Mouse (Mus musculus) lung, embryonic 16.5 days (tissue): ENCODE data around the gene Tex47. TPM values are rescaled to one million over a fixed set of nuclear protein-coding genes. Genes with fewer than 3 reads are reported as not detected.

Experiments used
- ATAC-seq: fragments of 200-750 bp; cut with Nextera tagmentation; 2 replicates; pipeline ENCODE4 v1.8.0; 2017; ENCODE audit warnings: low read depth, mild to moderate bottlenecking, moderate library complexity
- H3K27ac ChIP-seq: fragments of 300-500 bp; sonication (generic); 2 replicates; pipeline ENCODE4 v1.5.1; 2014; ENCODE audit warnings: mild to moderate bottlenecking, control low read depth, low read length
- H3K27me3 ChIP-seq: fragments of 300-500 bp; sonication (generic); 2 replicates; pipeline ENCODE4 v1.6.1; 2014; ENCODE audit warnings: low read depth, low read length, mixed read lengths; ENCODE audit not compliant: control insufficient read depth, insufficient read depth
- H3K36me3 ChIP-seq: fragments of 300-500 bp; sonication (generic); 2 replicates; pipeline ENCODE4 v1.6.1; 2014; ENCODE audit warnings: low read length; ENCODE audit not compliant: control insufficient read depth, insufficient read depth
- H3K4me1 ChIP-seq: fragments of 300-500 bp; sonication (generic); replicated peaks from 2 replicates; pipeline ENCODE4 v1.6.1; 2014; ENCODE audit warnings: low read length, mixed read lengths; ENCODE audit not compliant: control insufficient read depth, insufficient read depth
- H3K4me2 ChIP-seq: fragments of 300-500 bp; sonication (generic); 2 replicates; pipeline ENCODE4 v1.6.1; 2014; ENCODE audit warnings: low read depth, low read length, control low read depth
- H3K4me3 ChIP-seq: fragments of 300-500 bp; sonication (generic); 2 replicates; pipeline ENCODE4 v1.5.1; 2014; ENCODE audit warnings: mild to moderate bottlenecking, low read length, control low read depth
- H3K9ac ChIP-seq: fragments of 300-500 bp; sonication (generic); 2 replicates; pipeline ENCODE4 v1.6.1; 2014; ENCODE audit warnings: low read length, control low read depth
- H3K9me3 ChIP-seq: fragments of 300-500 bp; sonication (generic); 2 replicates; pipeline ENCODE4 v1.6.1; 2016; ENCODE audit warnings: low read length; ENCODE audit not compliant: control insufficient read depth
- WGBS: fragments of 180-500 bp; shearing (Covaris S2); extraction: QIAGEN DNeasy Blood & Tissue Kit; methylation state at CpG from one replicate; pipeline ENCODE4 v1.1.7; 2014; 5-methylcytosine and 5-hydroxymethylcytosine counted together
- polyA plus RNA-seq: library from polyadenylated mRNA; unstranded; fragments of >200 nt; fragmentation: Nextera tagmentation; extraction: Ambion mirVana; gene quantifications from 2 replicates; pipeline ENCODE4 v1.2.1, GENCODE M21; 2015

Tex47 gene
- 0.45 and 0.53 TPM in 2 replicates for polyA plus RNA-seq

DNA sequence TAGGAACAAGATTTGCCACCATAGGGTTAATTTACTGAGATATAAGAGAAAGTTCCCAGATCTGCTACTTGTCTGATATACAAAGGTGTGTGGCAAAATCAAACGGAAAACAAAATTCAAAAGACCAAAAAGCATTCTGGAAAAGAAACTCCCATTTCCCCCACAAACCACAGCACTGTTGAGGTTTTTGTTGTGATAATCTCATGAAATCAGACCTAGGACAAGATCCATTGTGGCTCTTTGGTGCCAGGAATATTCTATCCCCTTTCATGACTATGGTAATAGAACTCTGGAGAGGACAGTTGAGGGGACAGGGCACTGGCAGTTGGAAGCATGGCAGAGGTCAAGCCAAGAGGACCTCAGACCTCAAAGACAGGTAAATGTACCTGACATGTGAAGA is at the start of gene Tex47:
Gene Tex47, plus strand, starts transcription at position 301 of the 400 bp plus-strand sequence.
- no peak for ATAC-seq
- no peak within 1 kb of the TSS for H3K4me2 ChIP-seq
- H3K9ac ChIP-seq, result no peak within 1 kb of the TSS
- H3K4me3 ChIP-seq, result no peak within 1 kb of the TSS
- no peak within 1 kb of the TSS for H3K27ac ChIP-seq
- 85% methylated on average over 1 of the region's 1 CpGs for WGBS
- no peaks in the 10 kb centered on the region for H3K4me1 ChIP-seq
- H3K36me3 ChIP-seq, result no peaks in the 10 kb centered on the region
- H3K9me3 ChIP-seq, result no peaks in the 10 kb centered on the region
- H3K27me3 ChIP-seq, result no peaks in the 10 kb centered on the region

DNA sequence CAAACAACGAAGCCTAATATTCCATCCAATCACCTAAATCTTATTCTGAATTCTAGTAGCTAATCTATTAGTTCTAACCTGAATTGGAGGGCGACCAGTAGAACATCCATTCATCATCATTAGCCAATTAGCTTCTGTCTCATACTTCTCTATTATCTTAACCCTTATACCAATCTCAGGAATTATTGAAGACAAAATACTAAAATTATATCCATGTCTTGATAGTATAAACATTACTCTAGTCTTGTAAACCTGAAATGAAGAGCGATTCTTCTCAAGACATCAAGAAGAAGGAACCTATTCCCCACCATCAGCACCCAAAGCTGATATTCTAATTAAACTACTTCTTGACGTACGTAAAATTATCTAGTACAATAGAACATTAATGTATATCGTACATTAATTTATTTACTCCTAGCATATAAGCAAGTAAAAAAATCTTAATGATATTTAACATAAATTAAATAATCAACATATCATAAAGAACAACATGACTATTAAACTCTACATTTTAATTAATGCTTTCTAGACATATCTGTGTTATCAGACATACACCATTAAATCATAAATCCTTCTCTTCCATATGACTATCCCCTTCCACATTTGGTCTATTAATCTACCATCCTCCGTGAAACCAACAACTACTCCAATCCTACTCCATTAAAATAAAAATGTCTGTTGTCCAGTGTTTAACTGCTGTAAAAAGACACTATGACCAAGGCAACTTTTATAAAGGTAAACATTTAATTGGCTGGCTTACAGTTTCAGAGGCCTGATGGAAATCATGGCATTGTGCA is 27.1 kb upstream of the Tex47 start:
- Histone ChIP-seq H3K9ac (no peak overlapping the region), H3K27me3 (no peaks in the 10 kb centered on the region), H3K36me3 (no peaks in the 10 kb centered on the region), H3K9me3 (no peaks in the 10 kb centered on the region), H3K4me1 (no peaks in the 10 kb centered on the region), H3K4me2 (no peak overlapping the region), H3K27ac (no peak overlapping the region), H3K4me3 (no peak overlapping the region)
- 83% methylated on average over 7 of the region's 7 CpGs for WGBS
- no peak for ATAC-seq

DNA sequence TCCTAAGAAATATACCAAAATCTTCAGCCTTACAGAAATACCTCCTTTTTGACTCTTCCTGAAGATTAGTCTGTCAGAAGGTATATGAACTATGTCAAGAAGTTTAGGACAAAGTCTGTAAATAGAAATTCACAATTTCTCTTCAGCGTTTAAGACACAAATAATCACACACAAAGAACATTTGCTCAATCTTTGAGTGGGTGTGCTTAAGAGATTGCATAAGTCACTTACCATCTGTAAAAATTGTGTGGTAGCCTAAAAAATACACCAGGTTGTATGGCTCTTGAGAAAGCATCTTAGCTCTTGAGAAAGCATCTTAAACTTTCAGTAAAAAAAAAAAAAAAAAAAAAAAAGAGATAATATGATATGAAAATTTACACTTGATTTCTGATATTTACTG is 19.6 kb upstream of the Tex47 start:
- Histone ChIP-seq H3K4me1 (no peaks in the 10 kb centered on the region), H3K4me2 (no peak overlapping the region), H3K4me3 (no peak overlapping the region), H3K27me3 (no peaks in the 10 kb centered on the region), H3K9ac (no peak overlapping the region), H3K9me3 (no peaks in the 10 kb centered on the region), H3K36me3 (no peaks in the 10 kb centered on the region), H3K27ac (no peak overlapping the region)
- WGBS, result 53% methylated on average over 1 of the region's 1 CpGs
- ATAC-seq, result no peak

DNA sequence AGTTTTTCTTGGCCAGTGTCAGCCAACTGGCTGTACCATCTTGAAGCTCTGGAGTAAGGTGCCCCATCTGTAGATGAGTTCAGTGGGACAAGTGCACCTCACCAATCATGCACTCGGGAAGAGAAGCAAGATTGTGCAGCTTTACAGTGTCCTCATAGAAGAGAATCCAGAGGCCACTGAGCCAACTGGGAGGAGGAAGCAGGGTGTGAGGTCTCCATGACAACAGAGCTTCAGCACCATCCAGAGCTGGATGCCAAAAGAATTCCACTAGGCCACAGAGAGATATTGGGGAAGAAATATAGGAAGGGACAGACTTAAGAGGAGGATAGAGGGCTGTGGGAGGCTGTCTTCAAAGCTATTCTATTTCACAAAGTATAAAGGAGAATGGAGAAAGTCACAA is 950 bp upstream of the Tex47 start:
- Histone ChIP-seq H3K4me3 (no peak overlapping the region), H3K36me3 (no peaks in the 10 kb centered on the region), H3K27ac (no peak overlapping the region), H3K4me1 (no peaks in the 10 kb centered on the region), H3K9me3 (no peaks in the 10 kb centered on the region), H3K4me2 (no peak overlapping the region), H3K9ac (no peak overlapping the region), H3K27me3 (no peaks in the 10 kb centered on the region)
- no peak for ATAC-seq
- 70% methylated on average over 1 of the region's 1 CpGs for WGBS

DNA sequence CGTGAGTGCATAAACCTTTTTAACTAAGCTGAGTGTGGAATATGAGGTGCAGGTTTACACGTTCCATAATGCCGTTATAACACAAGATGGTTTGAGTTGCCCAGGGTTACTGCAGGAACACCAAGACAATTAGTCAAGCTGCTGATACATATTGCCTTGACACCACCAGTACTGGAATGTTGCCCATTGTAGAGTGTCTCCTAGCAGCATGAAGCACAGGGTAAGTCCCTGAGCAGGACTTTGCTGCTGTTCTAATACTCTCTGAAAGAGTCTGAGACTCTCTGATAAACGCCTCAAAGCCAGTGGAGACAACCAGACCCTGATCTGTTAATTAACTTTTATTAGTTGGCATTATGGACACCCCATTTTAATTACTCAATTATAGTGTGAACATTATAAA is 21.7 kb downstream of the Tex47 start:
- no peaks in the 10 kb centered on the region for H3K36me3 ChIP-seq
- H3K27ac ChIP-seq, result no peak overlapping the region
- no peaks in the 10 kb centered on the region for H3K4me1 ChIP-seq
- 68% methylated on average over 4 of the region's 4 CpGs for WGBS
- H3K9ac ChIP-seq, result no peak overlapping the region
- no peaks in the 10 kb centered on the region for H3K27me3 ChIP-seq
- H3K4me2 ChIP-seq, result no peak overlapping the region
- no peaks in the 10 kb centered on the region for H3K9me3 ChIP-seq
- H3K4me3 ChIP-seq, result no peak overlapping the region
- no peak for ATAC-seq

DNA sequence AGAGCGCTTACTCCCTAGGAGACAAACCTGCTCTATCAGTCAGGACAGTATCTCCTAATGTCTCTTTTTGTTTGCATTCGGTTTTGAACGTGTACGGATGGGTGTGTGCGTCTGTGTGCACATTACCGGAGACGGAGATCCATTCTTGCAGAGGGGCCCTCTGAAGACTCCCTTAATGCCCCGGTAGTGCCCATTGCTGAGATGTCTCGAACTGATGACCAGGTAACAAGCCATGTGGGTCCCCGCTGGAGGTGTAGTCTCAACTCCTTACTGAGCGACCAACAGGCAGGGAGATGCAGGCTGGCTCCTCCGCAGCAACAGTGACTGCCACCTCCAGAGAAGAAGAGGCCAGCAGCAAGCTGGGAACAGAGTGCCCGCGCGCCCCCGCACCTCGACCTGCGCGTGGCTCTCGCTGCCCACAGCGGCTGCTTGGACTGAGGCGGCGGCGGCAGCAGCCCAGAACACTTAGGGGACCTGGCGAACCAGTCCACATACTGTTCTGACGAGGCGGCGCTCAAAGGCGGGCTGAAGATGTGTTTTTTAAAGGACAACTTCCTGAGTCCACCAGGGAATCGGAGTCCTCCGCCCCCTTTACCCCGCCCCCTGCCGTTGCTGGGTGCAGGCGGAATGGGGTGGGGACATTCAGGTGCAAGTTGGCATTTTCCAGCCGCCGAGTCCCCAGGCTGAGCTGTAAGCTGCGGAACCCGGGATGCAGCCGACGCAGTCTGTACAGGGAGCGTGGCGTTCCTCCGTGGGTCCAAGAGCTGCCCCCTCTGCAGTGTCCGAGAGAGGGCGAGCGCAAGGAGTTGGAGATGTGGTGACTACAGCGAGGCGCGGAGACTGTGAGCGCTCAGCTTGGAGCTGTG is 40.5 kb downstream of the Tex47 start, which contains the start of gene Zfp804b:
Gene Zfp804b, minus strand, starts transcription at position 612 of the 866 bp plus-strand sequence.
- H3K27me3 ChIP-seq, result no peaks in the 10 kb centered on the region
- H3K4me2 ChIP-seq, result peak within 1 kb of the TSS; percentile 78
- peak; percentile 93 for ATAC-seq
- H3K36me3 ChIP-seq, result no peaks in the 10 kb centered on the region
- peak within 1 kb of the TSS; percentile 53 for H3K4me3 ChIP-seq
- peak within 1 kb of the TSS; percentile 77 for H3K27ac ChIP-seq
- H3K4me1 ChIP-seq, result no peaks in the 10 kb centered on the region
- under 1% methylated on average over 45 of the region's 50 CpGs for WGBS
- H3K9ac ChIP-seq, result peak within 1 kb of the TSS; percentile 59
- no peaks in the 10 kb centered on the region for H3K9me3 ChIP-seq

DNA sequence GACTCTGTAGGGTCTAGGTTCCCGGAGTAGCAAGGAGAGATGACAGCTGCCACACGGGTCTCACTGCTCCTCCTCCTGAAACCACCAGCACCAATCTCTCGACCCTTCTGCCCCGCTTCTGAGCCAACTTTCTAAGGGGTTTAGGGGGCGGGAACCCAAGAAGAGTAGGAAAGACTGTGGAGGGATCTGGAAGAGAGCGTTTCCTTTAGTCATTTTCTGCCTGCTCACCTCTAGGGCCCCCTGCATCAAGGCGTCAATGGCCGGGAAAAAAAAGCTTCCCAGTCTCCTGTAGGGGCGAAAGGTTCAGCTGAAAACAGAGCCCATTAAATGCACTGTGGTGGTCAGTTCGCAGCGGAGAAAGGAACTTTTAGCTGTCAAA is 41.1 kb downstream of the Tex47 start:
- Histone ChIP-seq H3K4me2 (peak overlapping the region; percentile 78), H3K36me3 (no peaks in the 10 kb centered on the region), H3K4me1 (no peaks in the 10 kb centered on the region), H3K4me3 (peak overlapping the region; percentile 53), H3K9ac (peak overlapping the region; percentile 59), H3K9me3 (no peaks in the 10 kb centered on the region), H3K27ac (peak overlapping the region; percentile 77), H3K27me3 (no peaks in the 10 kb centered on the region)
- under 1% methylated on average over 11 of the region's 11 CpGs for WGBS
- ATAC-seq, result peak; percentile 63
